Mouse (Mus musculus) left cerebral cortex, adult 9 months (tissue): ENCODE results near the gene 4932438H23Rik.

ENCODE experiments used
- DNase-seq, 2 experiments: peaks; one replicate each; pipeline ENCODE4 v3.0.0; 2022; ENCODE audit warnings: low spot score in 2 of 2

4932438H23Rik gene

GRCm38 (mm10) chr16:91009942-91010529, 84.9 kb downstream of the 4932438H23Rik start:
- peak in 1 of 2 experiments; percentile 17 for DNase-seq

DNA sequence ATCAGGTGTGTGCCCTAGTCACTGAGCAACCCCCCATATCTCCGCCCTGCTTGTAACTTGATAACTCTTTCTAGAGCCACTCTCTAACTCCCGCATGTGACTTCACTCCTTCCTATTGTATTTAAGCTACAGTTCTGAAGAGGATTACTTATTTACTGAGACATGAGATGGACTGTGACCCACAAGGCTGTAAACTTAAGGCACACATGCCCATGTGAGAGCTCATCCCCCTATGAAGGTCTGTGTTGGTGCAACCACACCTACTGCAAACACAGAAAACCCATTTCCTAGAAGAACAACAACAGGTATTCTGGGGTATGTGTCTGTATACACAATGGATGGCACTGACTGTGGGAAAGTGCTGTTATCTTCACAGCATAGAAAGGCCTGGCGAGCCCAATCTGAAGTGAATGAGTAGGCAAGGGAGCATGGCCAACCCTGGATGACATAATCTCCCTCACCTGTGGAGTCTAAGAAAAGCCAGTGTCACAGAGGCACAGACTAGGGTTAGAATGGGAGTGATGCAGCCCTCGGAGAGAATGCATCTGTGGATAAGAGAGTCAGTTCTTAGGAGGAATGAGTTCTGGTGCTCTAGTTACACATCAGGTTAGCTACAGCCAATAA, 89.9 kb downstream of the 4932438H23Rik start:
- DNase-seq = no peak
